Mouse (Mus musculus) cerebellum, adult 11-12 months (tissue): ENCODE results near the gene Vps41.

ENCODE experiments used
- DNase-seq: peaks from one replicate; pipeline ENCODE4 v3.0.0; 2022

Vps41 gene

DNA sequence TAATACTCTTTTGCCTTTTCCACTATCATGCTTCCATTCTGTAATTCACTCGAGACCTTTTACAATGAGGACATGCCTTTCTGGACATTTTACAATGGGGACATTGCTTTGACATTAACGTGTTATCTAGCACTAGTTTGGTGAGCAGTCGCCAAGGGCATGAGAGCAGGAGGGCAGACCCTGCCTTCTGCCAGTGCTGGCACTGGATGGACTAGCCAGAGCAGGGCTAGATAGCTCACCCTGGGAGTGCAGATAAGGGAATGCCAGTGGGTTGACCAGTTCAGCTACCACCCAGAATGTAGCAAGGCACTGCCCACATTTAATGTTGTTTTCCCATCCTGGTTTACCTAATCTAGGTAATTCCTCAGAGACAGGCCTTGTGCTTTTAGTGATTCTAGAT is 179.7 kb downstream of the Vps41 start:
- DNase-seq: no peak

DNA sequence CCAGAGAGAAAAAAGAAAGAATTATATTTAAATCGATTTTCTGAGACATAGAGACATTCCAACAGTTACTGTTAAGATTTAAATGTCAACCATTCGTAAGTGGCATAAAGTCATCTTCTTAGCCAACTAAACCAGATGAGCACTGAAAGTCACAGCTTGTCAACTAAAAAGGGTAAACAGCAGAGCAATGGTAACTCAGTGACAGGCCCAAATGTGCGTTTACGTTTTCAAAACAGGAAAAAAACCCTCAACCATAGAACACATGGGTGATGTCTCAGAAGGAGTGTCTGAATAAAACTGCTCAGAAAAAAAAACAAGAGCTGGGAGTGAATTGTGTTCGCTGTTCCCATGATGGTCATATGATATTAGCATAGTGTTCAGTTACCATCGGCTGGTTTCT is 186.5 kb downstream of the Vps41 start:
- DNase-seq: no peak

DNA sequence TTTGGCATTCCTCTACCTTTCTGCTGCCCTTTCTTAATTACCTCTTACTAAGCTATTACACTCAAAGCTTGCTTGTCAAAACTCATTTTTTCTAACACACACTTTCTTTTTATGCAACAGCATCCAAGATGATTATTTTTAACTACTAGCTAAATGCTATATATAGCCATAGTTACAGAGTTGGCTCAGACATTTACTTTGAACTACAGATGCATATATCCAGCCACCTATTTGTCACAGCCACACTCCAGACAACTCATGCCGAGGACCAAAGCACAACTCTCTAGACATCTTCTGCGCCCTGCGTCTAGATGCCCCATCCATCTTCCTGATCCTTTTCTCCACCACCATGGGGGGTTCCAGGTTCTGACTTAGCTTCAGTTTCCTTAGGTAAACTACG is 197.7 kb downstream of the Vps41 start:
- DNase-seq: no peak
